Mouse (Mus musculus) NIH3T3 (cell line): Measurements from ENCODE around the gene Abhd2.
"Not testable (repeated sequence)": the region's sequence is repeated elsewhere in the genome, so short reads cannot be mapped to it uniquely, and the experiment has no call there.

Experiments used
- DNase-seq: peaks from one replicate; pipeline ENCODE4 v3.0.0-alpha.2; 2012; ENCODE audit warnings: low read depth

Gene Abhd2

DNA sequence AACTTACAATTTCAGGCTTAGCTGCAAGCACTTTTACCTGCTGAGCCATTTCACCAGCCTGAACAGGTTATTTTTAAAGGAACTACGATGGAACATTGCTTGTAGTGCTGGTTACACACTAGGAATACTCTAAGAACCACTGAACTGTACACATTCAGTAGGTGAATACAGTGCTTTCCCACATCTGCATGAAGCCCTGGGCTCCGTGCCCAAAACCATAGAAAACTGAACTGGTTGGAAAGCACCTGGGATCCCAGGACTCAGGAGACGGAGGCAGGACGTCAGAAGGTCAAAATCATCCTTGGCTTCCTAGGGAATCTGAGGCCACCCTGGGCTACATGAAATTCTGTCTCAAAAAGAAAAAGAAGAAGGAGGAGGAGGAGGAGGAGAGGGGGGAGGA is 6.8 kb upstream of the Abhd2 start:
- DNase-seq: peak; percentile 49

DNA sequence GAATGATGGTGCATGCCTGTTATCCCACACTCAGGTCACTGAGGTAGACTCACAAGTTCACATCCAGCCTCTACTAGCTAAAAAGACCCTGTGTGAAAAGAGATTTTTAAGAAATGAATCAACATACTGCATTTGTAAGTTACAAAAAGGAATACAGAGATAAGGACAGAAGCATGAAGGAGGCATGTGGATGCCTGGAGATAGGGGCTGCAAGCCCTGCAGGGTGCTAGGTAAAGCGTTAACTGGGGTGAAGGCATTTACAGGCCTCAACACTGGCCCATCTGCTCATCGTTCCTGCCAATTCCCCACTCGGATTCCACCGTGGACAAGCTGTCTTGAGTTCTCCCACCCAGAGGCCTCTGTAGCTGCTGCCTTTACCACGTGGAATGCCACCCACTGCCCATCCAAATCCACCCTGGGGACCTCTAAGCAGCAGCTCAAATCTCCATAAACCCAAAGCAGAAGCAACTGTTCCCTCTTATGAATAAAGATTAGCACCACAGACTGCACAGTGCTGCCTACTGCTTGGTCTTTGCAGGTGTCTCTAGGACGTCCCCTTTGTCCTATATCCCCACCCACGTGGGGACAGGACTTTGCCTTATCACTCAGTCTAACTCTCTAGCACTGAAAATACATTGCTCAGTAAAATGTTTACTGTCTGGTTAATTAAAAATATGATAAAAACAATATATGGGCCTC is 5.2 kb upstream of the Abhd2 start:
- no peak for DNase-seq

DNA sequence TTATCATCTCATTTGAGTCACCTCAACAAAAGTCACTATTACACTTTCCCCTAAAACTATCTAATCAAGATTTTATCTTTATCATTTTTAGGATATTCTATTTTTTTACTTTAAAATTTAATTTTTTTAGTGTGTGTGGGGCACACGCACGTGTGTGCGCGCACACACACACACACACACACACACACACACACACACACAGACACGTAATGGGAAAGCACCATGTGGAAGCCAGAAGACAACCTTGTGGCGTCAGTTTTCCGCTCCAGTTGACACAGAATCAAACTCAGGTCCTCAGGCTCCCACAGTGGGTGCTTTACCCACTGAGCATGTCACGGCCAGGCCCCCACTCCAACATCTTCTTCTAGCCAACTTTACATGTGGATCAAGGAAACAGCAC is 4.1 kb upstream of the Abhd2 start:
- no peak for DNase-seq

DNA sequence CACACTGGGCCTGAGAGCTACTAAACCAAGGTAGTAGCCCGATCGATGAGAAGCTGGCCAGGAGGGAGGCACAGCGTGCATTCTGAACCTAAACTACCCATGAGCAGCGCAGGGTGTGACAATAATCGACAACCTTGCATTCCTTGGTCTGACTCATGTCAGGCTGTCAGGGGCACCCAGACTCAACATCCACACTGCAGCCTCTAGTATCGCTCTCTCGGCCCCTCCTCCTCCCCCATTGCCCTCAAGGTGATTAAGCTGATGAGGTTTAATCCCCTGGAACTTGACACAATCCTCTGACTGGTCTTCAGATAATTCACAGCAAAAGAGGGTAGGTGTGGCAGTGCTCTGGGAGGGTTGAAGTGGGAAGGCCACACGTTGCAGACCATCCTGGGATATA is 3.6 kb upstream of the Abhd2 start:
- DNase-seq: peak; percentile 14

DNA sequence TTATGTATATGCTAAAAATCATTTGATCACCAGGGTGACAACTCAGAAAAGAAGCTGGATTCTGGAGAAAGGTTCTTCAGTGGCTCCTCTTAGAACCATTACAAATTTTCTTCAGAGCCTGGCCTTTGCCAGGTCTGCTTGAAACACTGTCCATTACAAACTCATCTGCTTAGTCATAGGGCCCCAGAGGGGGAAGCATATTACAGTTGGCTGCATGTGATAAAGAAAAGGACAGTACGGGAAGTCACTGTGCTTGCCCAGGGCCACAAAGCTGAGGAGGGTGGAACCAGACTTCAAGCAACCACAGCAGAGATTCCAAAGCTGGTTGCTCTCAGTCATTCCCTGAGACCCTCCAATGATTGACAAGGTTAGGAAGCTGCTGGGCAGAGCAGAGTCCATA is 3.1 kb upstream of the Abhd2 start:
- DNase-seq: peak; percentile 67

DNA sequence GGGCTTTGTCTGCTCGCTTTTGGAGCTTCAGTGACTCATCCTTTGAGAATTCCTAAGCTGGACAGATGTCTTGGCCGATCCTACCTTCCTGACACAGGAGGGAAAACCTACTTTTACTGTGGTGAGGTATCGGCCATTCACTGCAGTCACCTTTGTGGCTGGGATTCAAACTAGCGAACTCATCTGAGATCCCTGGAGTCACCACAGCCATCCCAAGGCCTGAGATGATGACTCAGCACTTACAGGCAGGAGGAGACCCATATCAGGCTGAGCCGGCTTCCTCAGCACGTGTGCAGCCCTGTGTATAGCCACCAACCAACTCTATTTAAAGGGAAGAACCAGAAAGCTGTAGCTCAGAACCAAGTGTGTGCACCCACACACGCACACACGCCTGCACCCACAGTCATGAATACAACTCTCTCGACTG is 2.0 kb upstream of the Abhd2 start:
- peak; percentile 56 for DNase-seq

DNA sequence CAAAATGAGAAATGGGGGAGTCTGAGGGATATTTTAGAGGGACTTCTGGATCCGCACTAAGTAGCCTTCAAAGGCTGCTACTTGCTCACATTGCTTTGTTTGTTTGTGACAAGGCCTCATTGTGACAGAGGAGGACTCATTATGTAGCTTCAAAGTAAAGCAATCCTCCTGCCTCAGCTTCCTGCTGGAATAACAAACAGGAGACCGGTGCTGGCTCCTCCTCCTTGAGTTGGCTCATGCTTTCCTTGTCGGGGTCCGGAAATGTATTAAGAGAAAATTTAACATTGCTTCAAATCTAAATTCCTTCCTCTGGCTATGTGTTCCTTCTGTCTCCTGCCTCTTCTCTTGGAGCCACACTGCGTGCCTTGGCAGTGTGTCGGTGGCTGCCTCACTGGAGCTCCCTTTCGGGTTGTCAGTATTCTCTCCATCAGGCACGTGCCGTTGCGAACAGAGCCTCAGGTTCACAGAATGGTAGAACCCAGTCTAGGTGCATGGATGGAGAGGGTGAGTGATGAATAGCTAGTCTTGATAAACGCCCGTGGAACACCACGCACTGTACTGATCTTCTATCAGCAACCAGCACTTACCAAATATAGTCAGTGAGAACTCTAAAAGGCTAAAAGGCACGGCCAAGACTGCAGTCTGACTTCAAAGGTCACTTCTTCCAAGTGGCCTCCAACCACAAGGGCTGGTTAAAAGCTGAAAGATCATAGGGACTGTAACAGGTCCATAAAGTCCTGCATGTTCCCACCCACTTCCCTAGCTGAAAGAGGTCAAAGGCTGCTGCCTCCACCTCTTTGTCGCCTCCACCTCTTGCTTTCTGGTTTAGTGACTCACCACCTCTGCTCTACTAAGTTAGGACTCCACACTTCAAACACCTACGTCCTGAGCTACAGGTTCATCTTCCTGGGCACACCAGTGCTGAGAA is 874 bp upstream of the Abhd2 start:
- no peak for DNase-seq

DNA sequence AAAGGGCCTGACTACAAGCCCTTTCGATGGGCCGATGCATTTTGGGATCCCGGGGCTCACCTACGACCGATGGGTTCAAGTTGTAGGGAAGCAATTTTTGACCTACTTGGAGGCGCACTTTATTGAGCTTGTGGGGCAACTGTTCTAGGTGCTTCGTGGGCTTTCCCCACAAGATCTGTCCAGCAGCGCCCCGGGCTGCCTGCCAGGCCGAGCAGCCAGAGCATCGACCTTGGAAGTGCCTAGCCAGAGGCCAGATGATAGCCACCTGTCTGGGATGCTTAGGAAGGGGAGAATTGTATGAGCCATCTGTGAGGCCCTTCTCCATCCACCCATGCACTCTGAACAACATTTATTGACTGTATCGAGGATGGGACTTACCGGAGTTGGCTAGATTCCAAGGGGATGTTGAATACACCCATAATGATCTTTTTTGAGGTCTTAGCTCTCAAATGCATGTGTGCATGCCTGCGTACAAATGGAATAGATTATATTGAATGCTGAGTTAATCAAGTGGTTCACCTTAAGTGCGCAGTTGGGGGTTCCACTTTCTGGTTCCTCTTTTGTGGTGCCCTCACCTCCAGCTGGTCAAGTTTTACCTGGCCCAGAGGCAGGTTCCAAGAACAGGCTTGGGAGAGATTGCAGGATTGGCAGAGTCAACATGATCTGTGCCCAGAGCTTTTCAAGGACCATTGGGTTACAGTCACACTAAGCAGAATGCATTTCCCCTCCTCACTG is 906 bp downstream of the Abhd2 start:
- DNase-seq: peak; percentile 71

DNA sequence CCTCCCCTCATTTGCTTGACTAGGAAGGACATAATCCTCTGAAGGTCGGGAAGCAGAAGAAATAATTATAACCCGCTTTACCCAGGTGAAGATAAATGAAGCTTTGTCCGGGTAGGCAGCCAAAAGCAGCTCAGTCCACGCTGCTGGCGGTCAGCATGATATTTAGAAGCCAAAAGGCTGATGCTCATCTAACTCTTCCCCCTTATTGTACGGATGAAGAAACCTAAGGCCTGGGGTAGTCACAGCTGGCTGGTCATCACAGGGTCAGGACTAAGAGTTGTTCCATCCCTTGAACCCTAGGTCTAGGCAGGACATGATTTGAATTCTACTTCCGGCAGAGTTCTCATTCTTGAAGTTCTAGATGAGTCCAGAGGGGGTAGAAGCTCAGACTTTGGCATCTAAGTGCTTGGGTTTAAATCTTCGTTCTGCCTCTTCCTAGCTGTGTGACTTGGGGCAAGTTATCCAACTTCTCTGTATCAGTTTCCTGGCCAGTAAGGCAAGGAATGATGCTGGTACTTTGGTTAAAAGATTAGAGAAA is 1.5 kb downstream of the Abhd2 start:
- no peak for DNase-seq

DNA sequence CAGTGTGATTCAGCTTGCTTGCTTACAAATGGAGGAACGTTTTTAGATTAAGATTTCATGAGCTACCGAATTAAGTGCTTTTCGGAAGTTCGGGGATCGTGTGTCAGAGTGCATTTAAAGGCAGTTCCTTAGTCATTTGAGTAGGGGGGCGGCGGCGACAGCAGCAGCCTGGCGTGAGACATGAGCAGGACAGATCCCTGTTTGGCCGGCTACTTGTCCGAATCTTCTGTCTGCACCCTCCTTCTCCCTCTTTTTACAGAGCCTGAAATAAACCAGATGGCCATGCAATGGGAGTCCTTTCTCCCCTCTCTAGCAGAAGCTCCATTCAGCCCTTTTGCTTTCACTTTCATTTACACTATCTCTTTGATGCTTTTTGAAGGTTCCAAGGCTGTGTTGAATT is 2.3 kb downstream of the Abhd2 start:
- DNase-seq: peak; percentile 52

DNA sequence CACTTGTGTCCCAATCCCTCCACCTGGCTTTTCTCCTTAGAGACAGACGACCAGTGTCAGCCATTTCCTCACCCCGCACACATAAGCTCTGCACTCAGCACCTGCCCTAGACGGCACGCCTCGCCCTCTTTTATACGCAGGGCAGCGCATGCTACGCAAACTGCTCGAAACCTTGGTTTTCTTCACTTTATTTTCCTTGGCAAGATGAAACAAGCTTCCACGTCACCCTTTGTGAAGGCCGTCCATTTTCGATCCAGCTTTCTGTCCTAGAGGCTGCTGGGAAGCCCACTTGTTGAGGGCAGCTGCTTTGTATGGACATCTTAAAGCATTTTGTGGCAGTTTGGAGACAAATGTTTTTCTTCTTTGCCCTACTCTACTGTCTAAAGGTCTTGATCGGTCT is 5.4 kb downstream of the Abhd2 start:
- DNase-seq: no peak

DNA sequence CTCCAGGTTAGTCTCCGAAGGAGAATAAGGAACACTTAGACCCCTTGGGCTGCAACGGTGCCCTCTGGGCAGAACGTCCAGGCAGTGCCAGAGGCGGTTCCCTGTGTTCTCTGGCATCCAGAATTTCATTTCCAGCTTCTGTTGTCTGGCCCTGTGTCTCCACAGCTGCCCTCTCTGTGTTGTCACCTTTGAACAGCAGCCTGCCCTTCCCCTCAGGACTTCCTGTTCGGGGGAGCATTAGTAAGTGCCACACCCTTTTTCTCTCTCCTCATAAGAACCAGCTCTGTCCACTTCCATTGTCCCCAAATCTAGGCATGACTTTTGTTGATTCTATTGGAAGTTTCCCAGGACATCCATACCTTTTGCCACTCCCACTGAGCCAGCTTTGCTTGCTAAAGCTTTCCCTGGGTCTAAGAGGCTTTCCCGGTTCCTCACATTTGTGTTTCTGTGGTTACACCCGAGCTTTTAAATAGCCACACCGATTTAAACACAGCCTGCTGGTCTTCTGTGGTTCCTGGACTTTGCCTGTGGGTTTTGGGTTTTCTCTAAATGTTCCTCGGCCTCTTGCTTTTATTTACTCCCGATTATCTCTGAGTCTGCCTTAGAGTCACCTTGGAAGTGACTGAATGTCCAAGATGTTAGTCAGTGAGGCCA is 6.5 kb downstream of the Abhd2 start:
- DNase-seq: no peak

DNA sequence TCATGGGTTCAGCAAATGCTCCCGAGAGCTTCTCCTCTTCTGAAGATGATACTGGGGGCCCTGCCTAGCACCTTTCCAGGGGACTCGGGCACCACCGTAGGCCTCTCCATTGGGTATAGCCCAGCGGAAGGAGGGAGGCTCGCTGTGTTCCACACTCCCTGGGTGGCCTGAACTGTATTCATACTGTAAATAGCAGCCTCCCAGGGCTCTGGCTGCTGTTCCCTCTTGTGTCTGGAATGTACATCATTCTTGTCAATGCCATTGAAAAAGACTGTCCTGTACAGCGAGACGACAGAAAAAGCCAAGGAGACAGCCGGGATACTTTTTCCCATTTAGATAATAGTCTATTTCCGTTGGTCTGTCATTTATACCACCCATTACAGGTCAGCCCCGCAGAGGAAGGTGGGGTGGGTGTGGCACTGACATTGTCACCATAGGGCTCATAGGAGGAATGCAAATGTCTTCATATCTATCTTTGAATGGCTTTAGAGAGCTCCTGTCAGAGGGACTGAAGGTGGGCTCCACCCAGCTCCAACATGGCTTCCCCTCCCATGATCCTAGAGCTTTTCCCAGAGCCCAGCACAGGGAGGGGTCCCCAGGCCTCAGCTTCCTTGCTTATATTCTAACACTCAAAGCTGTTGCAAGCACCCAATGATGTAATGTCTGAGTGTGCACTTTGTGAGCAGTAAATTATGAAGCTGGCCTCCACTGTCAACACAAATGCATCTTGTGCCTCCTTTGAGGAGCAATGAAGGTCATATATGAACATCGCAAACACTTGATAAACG is 10.1 kb downstream of the Abhd2 start:
- DNase-seq: no peak

DNA sequence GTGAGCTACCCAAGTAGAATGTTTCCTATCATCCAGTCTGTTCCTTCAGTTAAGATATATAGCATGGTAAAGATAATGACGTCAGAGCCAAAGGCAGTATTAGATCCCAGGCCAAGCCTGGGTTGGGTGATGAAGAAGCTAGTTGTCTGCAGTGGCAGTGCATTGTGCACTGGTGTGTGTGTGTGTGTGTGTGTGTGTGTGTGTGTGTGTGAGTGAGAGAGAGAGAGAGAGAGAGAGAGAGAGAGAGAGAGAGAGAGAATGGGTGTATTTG is 10.6 kb downstream of the Abhd2 start:
- DNase-seq: not testable (repeated sequence)

DNA sequence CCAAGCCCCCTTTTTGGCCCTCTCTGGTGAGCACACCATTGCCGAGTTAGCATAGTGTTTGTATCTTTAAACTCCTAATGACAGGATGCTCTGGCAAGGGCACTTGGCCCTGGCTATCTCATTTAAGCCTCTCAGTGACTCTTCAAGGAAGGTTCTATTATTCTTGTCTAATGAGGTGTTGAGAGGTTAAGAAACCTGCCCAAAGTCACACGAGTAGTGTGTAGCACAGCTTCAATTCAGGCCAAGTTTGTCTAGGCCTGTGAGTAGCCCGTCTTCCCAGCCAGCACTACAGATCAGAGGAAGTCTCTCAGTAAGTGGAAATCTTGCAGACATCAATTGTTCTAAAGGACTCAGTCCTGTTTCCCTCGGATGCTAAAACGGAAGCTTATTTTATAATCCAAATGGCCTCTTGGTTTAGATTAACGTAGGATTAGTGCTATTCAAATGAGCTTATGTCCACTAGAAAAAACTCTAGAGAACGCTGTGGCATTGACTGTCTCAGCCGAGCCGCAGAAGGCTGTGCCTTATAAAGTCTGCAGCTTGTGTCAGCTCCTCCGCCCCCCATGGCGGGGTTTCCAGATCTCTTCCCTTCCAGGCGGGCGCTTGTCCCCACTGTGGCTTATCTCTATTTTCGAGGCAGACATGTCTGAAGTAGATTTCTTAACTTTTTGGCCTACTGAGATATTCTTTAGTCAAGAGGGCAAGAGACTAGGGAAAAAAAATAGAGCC is 11.3 kb downstream of the Abhd2 start:
- DNase-seq: no peak

DNA sequence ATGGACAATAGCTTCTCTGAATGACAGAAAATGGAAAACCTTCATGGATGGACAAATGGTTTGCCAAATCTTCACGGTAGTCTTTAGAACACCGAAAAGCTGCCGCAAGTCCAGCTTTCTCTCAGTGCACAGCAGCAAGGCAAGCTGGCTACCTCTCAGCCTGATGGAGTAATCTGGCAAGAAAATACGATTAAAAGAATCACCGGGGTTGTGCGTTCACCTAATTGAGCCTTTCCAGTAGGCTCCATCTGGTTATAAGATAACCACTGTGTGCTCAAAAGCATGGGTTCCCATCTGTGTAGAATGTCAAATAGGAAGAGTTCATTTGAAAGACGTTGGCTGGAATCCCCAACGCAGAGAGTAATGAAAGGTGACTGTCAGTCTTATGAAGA is 11.9 kb downstream of the Abhd2 start:
- DNase-seq: no peak

DNA sequence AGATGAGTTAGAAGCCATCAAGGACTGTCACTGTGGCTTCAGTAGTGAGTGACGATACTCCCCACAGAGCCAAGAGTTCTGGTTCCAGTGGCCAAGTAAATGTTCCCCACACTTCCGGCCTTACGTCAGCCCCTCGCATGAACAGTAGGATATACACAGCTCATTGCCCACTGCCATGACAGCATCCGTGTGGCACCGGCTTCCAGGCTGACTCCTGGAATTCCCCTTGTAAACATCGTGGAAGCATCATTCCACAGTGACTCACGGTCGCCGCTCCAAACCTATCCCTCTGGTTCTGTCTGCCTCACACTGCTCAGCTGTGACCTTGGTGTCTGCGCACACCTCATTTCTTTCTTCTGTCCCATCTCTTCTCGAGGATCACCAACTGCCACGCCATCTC is 12.4 kb downstream of the Abhd2 start:
- DNase-seq: peak; percentile 43

DNA sequence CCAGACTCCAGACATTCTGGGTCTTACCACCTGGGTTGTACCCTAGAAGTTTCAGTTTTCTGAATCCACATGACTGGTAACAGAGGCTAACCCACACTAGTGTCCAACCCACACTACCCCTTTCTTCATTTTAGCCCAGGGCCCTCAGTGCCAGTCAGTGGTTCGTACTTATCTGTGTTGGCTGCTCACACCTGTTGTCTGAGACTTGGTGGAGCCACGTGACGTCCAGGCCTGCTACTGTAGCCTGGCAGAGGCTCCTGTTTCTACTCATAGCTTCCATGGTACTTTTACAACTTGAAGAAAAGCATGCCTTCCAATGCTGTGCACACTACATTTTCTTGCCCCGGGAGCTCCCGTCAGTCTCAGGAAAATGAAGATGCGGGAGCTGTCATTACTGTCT is 14.2 kb downstream of the Abhd2 start:
- DNase-seq: no peak

DNA sequence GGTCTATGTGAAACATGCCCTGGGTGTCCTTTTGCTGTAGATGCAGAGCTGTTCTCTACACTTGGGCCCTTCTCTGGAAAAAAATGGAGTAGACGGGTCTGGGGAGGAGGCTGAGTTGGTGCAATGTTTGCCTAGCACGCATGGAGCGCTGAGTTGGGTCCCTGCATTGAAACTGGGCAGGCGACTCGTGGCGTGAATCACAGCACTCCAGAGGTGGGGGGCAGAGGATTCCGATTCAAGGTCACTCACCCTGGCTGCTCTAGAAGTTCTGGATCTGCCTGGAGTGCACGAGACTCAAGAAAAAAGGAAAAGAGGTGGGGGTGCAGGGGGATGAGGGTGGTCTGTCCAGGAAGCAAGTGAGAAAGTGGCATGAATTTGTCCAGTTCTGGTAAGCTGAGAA is 14.9 kb downstream of the Abhd2 start:
- DNase-seq: no peak

DNA sequence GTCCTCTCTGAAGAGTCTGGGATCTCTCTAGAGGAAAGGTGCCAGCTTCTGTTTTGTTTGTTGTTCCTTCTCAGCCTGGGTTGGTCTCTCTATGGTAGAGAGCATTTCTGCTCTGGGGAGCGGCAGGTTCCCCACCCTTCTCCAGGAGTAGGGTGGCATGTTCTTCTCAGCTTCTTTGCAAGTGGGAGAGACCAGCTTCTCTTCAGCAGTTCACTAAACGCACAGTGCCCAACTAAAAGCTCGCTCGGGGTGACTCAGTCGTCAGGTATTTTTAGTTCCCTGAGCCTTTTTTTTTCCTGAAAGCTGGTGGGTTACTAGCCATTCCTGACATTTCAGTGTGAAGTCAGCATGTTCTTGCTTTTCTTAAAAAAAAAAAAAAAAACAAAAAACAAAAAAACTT is 15.4 kb downstream of the Abhd2 start:
- peak; percentile 74 for DNase-seq
